Mouse (Mus musculus) G1E (cell line): Measurements from ENCODE around the gene Olfr1444. TPM values are rescaled to one million over a fixed set of nuclear protein-coding genes. Genes with fewer than 3 reads are reported as not detected.
A peak's percentile ranks its signal among the peaks of the same experiment; 100 is the strongest.

Experiments used
- ATAC-seq: 2 replicates; pipeline ENCODE4 v1.8.0; 2016; ENCODE audit warnings: mild to moderate bottlenecking; ENCODE audit not compliant: insufficient number of reproducible peaks, poor library complexity, low FRiP score, severe bottlenecking; ENCODE audit errors: extremely low read depth
- DNase-seq: peaks from one replicate; pipeline ENCODE4 v3.0.0; 2012; ENCODE audit warnings: low spot score
- H3K27me3 ChIP-seq: 2 replicates; pipeline ENCODE4 v1.6.1; 2012; ENCODE audit warnings: mild to moderate bottlenecking, low read length, inconsistent platforms; ENCODE audit not compliant: insufficient read depth
- H3K36me3 ChIP-seq: replicated peaks from 2 replicates; pipeline ENCODE3; 2012; ENCODE audit warnings: mild to moderate bottlenecking, inconsistent platforms
- H3K4me1 ChIP-seq: 2 replicates; pipeline ENCODE4 v1.6.1; 2012; ENCODE audit warnings: low read depth, low read length, inconsistent platforms, mixed read lengths; ENCODE audit not compliant: insufficient read depth
- H3K4me3 ChIP-seq: 2 replicates; pipeline ENCODE4 v1.5.1; 2012; ENCODE audit warnings: low read depth, mild to moderate bottlenecking, inconsistent platforms, low read length, moderate library complexity, mixed read lengths
- H3K9me3 ChIP-seq: replicated peaks from 2 replicates; pipeline ENCODE4 v1.6.1; 2012; ENCODE audit warnings: inconsistent platforms
- CTCF ChIP-seq: IDR thresholded peaks from 2 replicates; pipeline ENCODE4 v1.5.1; 2012; ENCODE audit warnings: low read depth, low read length, inconsistent platforms, mixed read lengths
- GATA1 ChIP-seq: IDR thresholded peaks from 2 replicates; pipeline ENCODE4 v1.6.1; 2012; ENCODE audit warnings: borderline replicate concordance, low read length, inconsistent platforms, mixed read lengths
- GATA2 ChIP-seq: IDR thresholded peaks from 2 replicates; pipeline ENCODE4 v1.6.1; 2012; ENCODE audit warnings: low read depth, low read length, inconsistent platforms, borderline replicate concordance
- POLR2AphosphoS5 ChIP-seq: IDR thresholded peaks from 2 replicates; pipeline ENCODE4 v1.6.1; 2012; ENCODE audit warnings: low read depth, low read length, inconsistent platforms; ENCODE audit not compliant: insufficient replicate concordance
- TAL1 ChIP-seq: conservative IDR thresholded peaks from 2 replicates; pipeline ENCODE4 v1.6.1; 2012; ENCODE audit warnings: low read depth, low read length, inconsistent platforms, mixed read lengths
- polyA plus RNA-seq: library from polyadenylated mRNA; stranded (reverse); fragments of >175 nt; gene quantifications from 2 replicates; pipeline ENCODE4 v1.2.3, GENCODE M21; 2012
- total RNA-seq, 2 experiments: library from RNA; stranded (forward) in 1 of 2; stranded (reverse) in 1 of 2; fragments of 200-1000 nt in 1 of 2; fragments of >200 nt in 1 of 2; fragmentation: Nextera tagmentation in 1 of 2; gene quantifications; 2 replicates each; pipeline ENCODE4 v1.2.3; 2014 to 2017

Olfr1444 gene
- total RNA-seq (2014; fragmentation: Nextera tagmentation): not detected in 2 replicates
- 0.16 TPM in 1 of 2 replicates, not detected in the other for total RNA-seq (2017)
- polyA plus RNA-seq: not detected in 2 replicates

DNA sequence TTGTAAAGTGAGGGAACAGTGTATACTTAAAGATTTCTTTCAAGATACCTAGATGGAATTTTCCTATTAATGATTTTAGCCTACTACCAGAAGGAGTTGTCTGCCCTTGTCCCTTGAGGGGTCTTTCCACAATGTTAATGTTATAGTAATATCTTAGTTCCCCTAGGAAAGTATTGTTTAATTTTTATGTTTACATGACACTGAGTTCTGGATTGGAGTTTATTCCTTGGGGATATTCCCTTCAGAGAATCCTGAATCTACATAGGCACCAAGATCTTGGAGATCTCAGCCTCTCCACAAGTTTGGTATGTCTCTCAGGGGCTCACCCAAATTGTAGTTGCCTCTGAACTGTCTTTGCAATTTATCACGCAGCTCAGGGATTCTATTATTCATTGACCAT, at the start of gene Olfr1444:
Olfr1444 (plus strand) TSS at position 301 of the 400 bp plus-strand sequence.
- DNase-seq: no peak
- H3K4me3 ChIP-seq: no peak within 1 kb of the TSS
- 0 out of 2 replicates have a peak, but pooled peaks cover 2% of the 10 kb centered on the region for H3K27me3 ChIP-seq
- TF ChIP-seq GATA2: no peak
- no peaks in the 10 kb centered on the region for H3K4me1 ChIP-seq
- no peaks in the 10 kb centered on the region for H3K36me3 ChIP-seq
- H3K9me3 ChIP-seq: no peaks in the 10 kb centered on the region
- ATAC-seq: no peak

DNA sequence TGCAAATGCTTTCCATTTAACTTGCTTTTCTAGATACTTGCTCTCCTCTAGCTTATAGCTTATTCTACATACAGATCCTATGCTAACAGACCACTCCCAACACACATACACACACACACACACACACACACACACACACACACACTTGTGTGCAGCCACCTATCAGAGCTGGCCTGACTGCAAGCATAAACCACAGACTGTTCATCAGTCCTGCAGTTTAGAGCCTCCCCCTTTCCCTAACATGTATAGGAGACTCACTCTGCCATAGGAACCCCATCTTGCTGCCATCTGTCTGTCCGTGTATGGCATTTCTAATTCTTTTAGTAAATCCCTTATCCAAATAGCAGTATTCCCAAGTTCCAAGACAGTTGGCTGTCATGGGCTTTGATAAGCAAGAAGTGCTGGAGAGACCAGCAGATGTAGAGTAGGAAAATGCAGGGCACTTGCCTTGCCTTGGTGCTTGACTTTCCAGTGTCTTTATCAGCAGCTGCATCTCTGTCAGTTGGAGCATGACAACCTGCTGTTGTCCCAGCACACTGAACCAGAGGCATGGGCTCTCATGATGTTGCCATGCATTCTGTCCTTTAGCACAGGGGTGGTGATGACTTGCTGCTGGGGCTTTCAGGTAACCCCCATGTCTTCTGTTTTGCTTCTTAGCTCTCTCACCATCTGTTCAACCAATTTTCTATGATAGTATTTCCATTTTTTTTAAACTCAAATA, 44.3 kb upstream of the Olfr1444 start:
- DNase-seq (no peak), ATAC-seq (peak; percentile 40)
- Histone ChIP-seq H3K4me1 (peaks cover 5% of the 10 kb centered on the region), H3K9me3 (no peaks in the 10 kb centered on the region), H3K27me3 (no peaks in the 10 kb centered on the region), H3K36me3 (no peaks in the 10 kb centered on the region), H3K4me3 (no peak overlapping the region)
- TF ChIP-seq GATA1 (no peak), CTCF (no peak), POLR2AphosphoS5 (no peak), TAL1 (no peak), GATA2 (no peak)

DNA sequence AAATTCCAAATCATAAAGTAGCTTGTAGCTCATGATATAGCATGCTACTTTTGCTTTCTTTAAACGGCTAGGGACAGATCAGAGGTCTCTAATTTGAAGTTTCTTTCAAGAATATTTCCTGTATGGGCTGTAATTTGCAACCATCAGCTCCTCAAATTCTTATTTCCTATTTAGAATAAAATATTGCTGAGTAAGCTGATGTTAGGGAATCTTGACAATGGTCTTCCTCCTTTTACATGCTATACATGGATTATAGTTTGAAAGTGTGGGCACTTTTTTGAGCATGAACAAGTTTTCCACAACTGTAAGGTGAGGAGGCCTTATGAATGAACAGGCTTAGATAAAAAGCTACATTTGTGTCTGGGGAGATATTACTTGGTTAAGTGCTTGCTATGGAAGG, 43.2 kb upstream of the Olfr1444 start:
- no peak for TF ChIP-seq GATA1
- TF ChIP-seq TAL1: no peak
- no peak for TF ChIP-seq POLR2AphosphoS5
- no peak for TF ChIP-seq GATA2
- TF ChIP-seq CTCF: no peak
- H3K27me3 ChIP-seq: no peaks in the 10 kb centered on the region
- H3K4me1 ChIP-seq: peaks cover 5% of the 10 kb centered on the region
- no peak for DNase-seq
- no peak for ATAC-seq
- H3K9me3 ChIP-seq: no peaks in the 10 kb centered on the region
- no peak overlapping the region for H3K4me3 ChIP-seq
- no peaks in the 10 kb centered on the region for H3K36me3 ChIP-seq

DNA sequence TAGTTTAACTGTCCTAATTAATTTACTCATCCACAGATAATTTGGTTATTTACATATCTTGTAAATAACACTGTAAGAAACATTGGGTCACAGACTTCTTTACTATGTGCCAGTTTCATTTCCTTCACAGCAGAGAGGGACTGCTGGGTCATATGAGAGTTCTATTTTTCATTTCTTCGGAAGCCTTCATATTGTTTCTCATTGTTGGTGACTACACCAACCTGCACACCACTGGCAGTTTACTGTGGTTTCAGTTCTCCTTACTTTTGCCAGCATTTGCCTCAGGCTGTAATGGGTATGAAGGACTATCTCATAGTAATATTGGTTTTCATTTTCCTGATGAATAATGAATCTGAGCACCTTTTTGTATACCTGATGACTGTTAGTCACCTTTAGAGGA, 38.6 kb upstream of the Olfr1444 start:
- DNase-seq (no peak), ATAC-seq (no peak)
- no peak for TF ChIP-seq GATA2
- TF ChIP-seq POLR2AphosphoS5: no peak
- no peak for TF ChIP-seq CTCF
- no peak for TF ChIP-seq TAL1
- TF ChIP-seq GATA1: no peak
- Histone ChIP-seq H3K4me3 (no peak overlapping the region), H3K36me3 (no peaks in the 10 kb centered on the region), H3K4me1 (peaks cover 6% of the 10 kb centered on the region), H3K9me3 (no peaks in the 10 kb centered on the region), H3K27me3 (no peaks in the 10 kb centered on the region)

DNA sequence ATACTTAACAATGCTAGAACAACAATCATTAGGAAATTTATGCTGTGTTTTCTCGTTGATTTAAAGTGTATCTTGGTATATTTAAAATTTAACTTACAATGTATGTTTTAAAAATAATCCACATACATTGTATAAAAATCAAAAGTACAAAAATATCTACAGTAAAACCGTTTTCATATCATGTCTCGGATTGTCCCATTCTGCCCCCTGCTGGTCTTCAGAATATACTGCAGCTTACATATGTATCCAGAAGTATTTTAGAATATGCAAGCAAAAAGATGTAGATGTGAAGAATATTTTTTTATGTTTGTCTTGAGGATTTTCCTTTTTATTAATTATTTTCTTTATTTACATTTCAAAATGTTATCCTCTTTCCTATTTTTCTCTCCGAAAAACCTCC, 36.7 kb upstream of the Olfr1444 start:
- Histone ChIP-seq H3K36me3 (no peaks in the 10 kb centered on the region), H3K27me3 (no peaks in the 10 kb centered on the region), H3K4me3 (no peak overlapping the region), H3K9me3 (no peaks in the 10 kb centered on the region), H3K4me1 (peaks cover 6% of the 10 kb centered on the region)
- ATAC-seq (no peak), DNase-seq (no peak)
- TF ChIP-seq CTCF (no peak), TAL1 (no peak), POLR2AphosphoS5 (no peak), GATA1 (no peak)

DNA sequence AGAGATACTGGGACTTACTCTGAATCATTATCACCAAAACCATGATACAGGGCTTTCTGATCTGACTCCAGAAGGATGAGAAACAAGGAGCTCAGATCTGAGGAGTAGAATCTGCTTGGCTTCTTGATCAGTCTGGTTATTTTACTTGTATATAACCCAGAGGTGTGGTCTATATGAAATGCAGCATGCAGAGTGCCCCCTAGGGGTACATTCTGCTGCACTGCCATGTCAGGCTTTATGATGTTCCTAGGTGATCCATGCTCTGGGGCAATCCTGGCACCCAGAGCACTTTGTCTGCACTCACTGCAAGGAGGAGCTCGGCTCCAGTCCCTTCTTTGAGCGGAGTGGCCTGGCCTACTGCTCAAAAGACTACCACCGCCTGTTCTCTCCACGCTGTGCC, 32.5 kb upstream of the Olfr1444 start:
- Histone ChIP-seq H3K4me3 (no peak overlapping the region), H3K9me3 (no peaks in the 10 kb centered on the region), H3K36me3 (no peaks in the 10 kb centered on the region), H3K4me1 (peaks cover 6% of the 10 kb centered on the region), H3K27me3 (no peaks in the 10 kb centered on the region)
- TF ChIP-seq GATA2 (no peak), GATA1 (no peak), CTCF (no peak), TAL1 (no peak), POLR2AphosphoS5 (no peak)
- DNase-seq (no peak), ATAC-seq (peak; percentile 8; the same call in 1 of the 2 replicates)
